Mouse (Mus musculus) kidney, adult 2 months (tissue): Measurements from ENCODE around the gene Irx3.

Experiments used
- CTCF ChIP-seq: fragments of 200-500 bp; conservative IDR thresholded peaks from 2 replicates; pipeline ENCODE4 v1.5.1; 2011; ENCODE audit warnings: low read depth, mild to moderate bottlenecking, control low read depth, low read length, moderate library complexity, mixed read lengths; ENCODE audit not compliant: insufficient read depth, insufficient read length
- POLR2A ChIP-seq: fragments of 200-500 bp; IDR thresholded peaks from one replicate; pipeline ENCODE4 v1.6.1; 2011; ENCODE audit warnings: low read depth, low read length, control low read depth

DNA sequence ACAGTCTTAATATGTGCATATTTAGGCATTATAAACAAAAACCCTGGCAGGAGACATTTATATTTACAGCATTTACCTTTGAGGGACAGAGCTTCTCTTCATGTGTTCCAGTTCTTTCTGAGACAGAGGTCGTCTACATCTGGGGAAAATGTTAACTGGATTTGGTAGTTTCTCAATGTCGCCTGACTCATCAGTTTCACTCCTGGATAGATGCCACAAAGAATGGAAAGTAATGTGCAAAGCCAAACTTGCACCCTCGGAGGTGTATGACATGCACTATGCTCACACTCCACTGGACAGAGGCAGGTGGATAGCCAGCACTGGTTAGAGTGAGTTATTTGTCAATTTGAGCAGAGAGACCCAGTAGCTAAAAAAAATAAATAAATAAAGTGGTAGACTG lies 21.2 kb downstream of the Irx3 start:
- TF ChIP-seq POLR2A = no peak
- no peak for TF ChIP-seq CTCF
